Mouse (Mus musculus) heart, embryonic 11.5 days (tissue): ENCODE measurements around the gene Psmc2. TPM values are rescaled to one million over a fixed set of nuclear protein-coding genes. Genes with fewer than 3 reads are reported as not detected.

ENCODE experiments used
- ATAC-seq: fragments of 200-750 bp; cut with Nextera tagmentation; replicated peaks from 2 replicates; pipeline ENCODE4 v1.8.0; 2017; ENCODE audit warnings: moderate library complexity; ENCODE audit not compliant: insufficient number of reproducible peaks, low FRiP score, low TSS enrichment
- H3K27ac ChIP-seq: fragments of 300-500 bp; sonication (generic); 2 replicates; pipeline ENCODE4 v1.5.1; 2014; ENCODE audit warnings: mild to moderate bottlenecking, low read depth, low read length
- H3K27me3 ChIP-seq: fragments of 300-500 bp; sonication (generic); 2 replicates; pipeline ENCODE4 v1.6.1; 2014; ENCODE audit warnings: mild to moderate bottlenecking, low read length, mixed read lengths; ENCODE audit not compliant: control insufficient read depth, insufficient read depth
- H3K36me3 ChIP-seq: fragments of 300-500 bp; sonication (generic); 2 replicates; pipeline ENCODE4 v1.6.1; 2014; ENCODE audit warnings: mild to moderate bottlenecking, low read length, moderate library complexity, mixed read lengths; ENCODE audit not compliant: control insufficient read depth, insufficient read depth
- H3K4me1 ChIP-seq: fragments of 300-500 bp; sonication (generic); 2 replicates; pipeline ENCODE4 v1.6.1; 2014; ENCODE audit warnings: low read length; ENCODE audit not compliant: control insufficient read depth, insufficient read depth
- H3K4me2 ChIP-seq: fragments of 300-500 bp; sonication (generic); 2 replicates; pipeline ENCODE4 v1.6.1; 2014; ENCODE audit warnings: mild to moderate bottlenecking, moderate library complexity
- H3K4me3 ChIP-seq: fragments of 300-500 bp; sonication (generic); 2 replicates; pipeline ENCODE4 v1.5.1; 2014; ENCODE audit warnings: low read depth, low read length
- H3K9ac ChIP-seq: fragments of 300-500 bp; sonication (generic); 2 replicates; pipeline ENCODE4 v1.6.1; 2014; ENCODE audit warnings: mild to moderate bottlenecking, low read depth, low read length, moderate library complexity
- H3K9me3 ChIP-seq: fragments of 300-500 bp; sonication (generic); replicated peaks from 2 replicates; pipeline ENCODE4 v1.6.1; 2016; ENCODE audit warnings: low read length; ENCODE audit not compliant: control insufficient read depth
- WGBS: fragments of 180-500 bp; shearing (Covaris S2); extraction: QIAGEN DNeasy Blood & Tissue Kit; methylation state at CpG from one replicate; pipeline ENCODE4 v1.1.7; 2014; ENCODE audit not compliant: insufficient replicate concordance; 5-methylcytosine and 5-hydroxymethylcytosine counted together
- polyA plus RNA-seq: library from polyadenylated mRNA; unstranded; fragments of >200 nt; fragmentation: Nextera tagmentation; extraction: Ambion mirVana; gene quantifications from 2 replicates; pipeline ENCODE4 v1.2.1, GENCODE M21; 2014

Psmc2 gene
- polyA plus RNA-seq, 1 experiment from 2014 or later, result 165 TPM

DNA sequence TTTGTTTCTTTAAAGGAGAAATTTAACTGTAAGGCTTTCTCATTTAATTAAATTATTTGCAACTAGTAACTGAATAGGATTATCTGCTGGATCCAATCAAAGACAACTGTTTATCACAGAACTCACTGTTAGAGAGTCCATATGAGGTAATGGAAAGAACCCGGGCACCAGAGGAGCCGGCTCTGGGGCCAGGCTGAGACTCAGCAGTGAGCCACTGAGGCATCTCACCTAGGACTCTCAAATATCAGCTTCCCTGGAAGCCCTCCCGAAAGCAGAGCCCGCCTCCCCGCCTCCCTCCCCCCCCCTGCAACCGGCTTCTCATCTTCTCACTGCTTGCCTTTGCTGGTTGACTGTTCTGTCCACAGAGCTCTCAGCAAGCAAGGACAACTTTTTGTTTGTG lies 42.6 kb downstream of the Psmc2 start:
- H3K27ac ChIP-seq, result no peak overlapping the region
- 6% methylated on average over 6 of the region's 6 CpGs for WGBS
- H3K9me3 ChIP-seq, result no peaks in the 10 kb centered on the region
- no peaks in the 10 kb centered on the region for H3K4me1 ChIP-seq
- ATAC-seq, result no peak
- no peak overlapping the region for H3K9ac ChIP-seq
- no peaks in the 10 kb centered on the region for H3K36me3 ChIP-seq
- no peak overlapping the region for H3K4me3 ChIP-seq
- H3K27me3 ChIP-seq, result no peaks in the 10 kb centered on the region
- H3K4me2 ChIP-seq, result no peak overlapping the region

DNA sequence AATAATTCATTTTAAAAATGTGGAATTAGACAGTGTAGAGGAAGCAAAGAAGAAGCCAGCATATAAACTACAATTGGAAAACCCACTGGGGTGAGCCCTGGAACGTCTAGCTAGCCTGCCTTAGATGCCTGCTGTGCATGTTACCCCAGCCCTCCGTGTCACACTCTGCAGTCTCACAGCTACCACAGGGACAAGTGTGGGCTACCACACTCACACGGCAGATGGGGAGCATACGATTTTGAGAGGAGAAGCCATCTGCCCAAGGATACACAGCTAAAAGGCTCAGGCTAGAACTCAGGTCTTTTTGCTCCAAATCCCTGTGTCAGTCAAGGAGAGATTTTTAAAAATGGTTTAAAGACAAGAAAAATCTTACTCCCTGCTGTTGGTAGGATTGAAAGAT lies 43.8 kb downstream of the Psmc2 start:
- Histone ChIP-seq H3K27me3 (no peaks in the 10 kb centered on the region), H3K4me2 (no peak overlapping the region), H3K9ac (no peak overlapping the region), H3K9me3 (no peaks in the 10 kb centered on the region), H3K27ac (no peak overlapping the region), H3K36me3 (no peaks in the 10 kb centered on the region), H3K4me1 (no peaks in the 10 kb centered on the region), H3K4me3 (no peak overlapping the region)
- no peak for ATAC-seq
- WGBS, result 35% methylated on average over 4 of the region's 4 CpGs

DNA sequence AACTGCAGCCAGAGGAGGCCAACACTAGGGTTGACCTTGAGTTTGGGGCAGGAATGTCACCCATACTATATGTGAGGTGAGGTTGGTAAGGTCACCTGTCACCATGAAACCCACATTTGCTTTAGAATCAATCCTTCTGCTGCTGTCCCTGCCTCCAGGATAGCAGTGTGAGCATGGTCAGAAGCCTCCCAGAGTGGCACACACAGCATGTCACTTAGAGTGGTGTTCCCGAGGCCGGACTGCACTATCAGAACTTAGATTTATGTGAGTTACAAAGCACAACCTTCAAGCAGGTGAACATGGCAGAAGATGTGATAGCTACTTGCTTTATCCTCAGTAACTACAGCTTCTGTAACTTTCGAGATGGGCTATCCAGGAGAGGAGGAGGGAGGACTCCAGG lies 46.7 kb downstream of the Psmc2 start:
- no peaks in the 10 kb centered on the region for H3K27me3 ChIP-seq
- no peak for ATAC-seq
- 70% methylated on average over 3 of the region's 3 CpGs for whole genome bisulfite sequencing
- H3K4me2 ChIP-seq, result no peak overlapping the region
- H3K36me3 ChIP-seq, result no peaks in the 10 kb centered on the region
- H3K9me3 ChIP-seq, result no peaks in the 10 kb centered on the region
- no peak overlapping the region for H3K27ac ChIP-seq
- no peak overlapping the region for H3K9ac ChIP-seq
- no peaks in the 10 kb centered on the region for H3K4me1 ChIP-seq
- no peak overlapping the region for H3K4me3 ChIP-seq

DNA sequence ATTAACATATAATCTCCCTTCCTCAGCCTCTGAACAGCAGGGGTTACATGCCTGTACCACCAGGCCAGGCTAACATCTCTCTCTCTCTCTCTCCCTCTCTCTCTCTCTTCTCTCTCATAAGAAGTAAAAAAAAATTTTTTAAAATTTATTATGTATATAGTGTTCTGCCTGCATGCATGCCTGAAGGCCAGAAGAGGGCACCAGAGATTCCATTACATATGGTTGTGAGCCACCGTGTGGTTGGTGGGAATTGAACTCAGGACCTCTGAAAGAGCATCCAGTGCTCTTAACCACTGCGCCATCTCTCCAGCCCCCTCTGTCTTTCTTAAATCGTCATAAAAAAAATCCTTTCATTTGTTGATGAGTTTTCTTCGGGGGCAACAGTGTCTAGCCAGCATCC lies 59.6 kb downstream of the Psmc2 start:
- ATAC-seq, result no peak
- no peaks in the 10 kb centered on the region for H3K27me3 ChIP-seq
- H3K27ac ChIP-seq, result no peak overlapping the region
- H3K36me3 ChIP-seq, result no peaks in the 10 kb centered on the region
- no peaks in the 10 kb centered on the region for H3K9me3 ChIP-seq
- H3K9ac ChIP-seq, result no peak overlapping the region
- H3K4me2 ChIP-seq, result no peak overlapping the region
- H3K4me1 ChIP-seq, result no peaks in the 10 kb centered on the region
- 53% methylated on average over 4 of the region's 4 CpGs for WGBS
- no peak overlapping the region for H3K4me3 ChIP-seq

DNA sequence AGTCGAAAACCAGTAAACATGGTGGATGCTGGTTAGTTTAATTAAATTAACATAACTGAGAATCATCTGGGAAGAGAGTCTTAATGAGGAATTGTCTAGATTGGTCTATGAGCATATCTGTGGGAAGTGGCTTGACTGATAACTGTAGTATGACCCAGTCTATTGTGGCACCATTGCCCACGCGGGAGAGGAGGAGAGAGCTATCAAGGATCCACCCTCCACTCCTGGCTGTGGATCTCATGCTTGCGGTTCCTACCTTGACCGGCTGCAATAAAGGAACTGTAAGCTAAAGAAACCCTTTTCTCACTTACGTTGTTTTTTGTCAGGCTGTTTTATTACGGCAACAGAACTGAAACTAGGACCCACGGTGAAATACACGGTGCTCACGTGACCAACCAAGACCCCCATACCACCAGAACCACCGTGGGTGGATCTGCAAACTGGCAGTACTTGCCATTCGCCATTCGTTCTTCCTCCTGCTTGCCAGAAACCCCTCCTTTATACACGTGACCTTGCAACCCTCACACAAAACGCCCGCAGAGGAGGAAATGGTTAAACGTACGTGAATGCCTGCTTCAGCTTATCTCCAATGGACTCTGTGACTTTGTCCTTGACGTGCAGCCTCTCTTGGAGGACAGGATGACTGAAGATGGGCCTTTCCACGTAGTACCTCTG lies 61.7 kb downstream of the Psmc2 start:
- Histone ChIP-seq H3K36me3 (no peaks in the 10 kb centered on the region), H3K27me3 (no peaks in the 10 kb centered on the region), H3K9me3 (no peaks in the 10 kb centered on the region), H3K27ac (no peak overlapping the region), H3K9ac (no peak overlapping the region), H3K4me1 (no peaks in the 10 kb centered on the region), H3K4me2 (no peak overlapping the region), H3K4me3 (no peak overlapping the region)
- ATAC-seq, result no peak
- WGBS, result 73% methylated on average over 20 of the region's 20 CpGs

DNA sequence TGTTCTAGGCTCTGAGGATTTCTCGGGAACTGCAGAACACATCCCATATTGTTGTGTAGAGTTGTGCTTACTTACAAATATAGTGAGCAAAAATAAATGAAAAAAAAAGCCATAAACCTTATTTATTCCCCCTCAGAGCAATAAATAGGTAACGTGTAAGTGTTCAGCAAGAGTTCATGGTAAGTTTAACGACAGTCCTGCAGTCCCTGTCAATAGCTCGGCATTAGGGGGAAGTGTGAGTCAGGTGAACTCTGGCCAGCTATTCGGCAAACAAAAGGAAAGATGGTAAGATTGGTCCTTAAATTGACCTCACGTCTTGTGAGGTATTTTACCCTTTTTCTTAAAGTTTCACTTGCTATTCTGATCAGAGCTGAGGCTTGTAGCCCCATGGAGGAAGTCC lies 62.4 kb downstream of the Psmc2 start:
- Histone ChIP-seq H3K9me3 (no peaks in the 10 kb centered on the region), H3K4me3 (no peak overlapping the region), H3K4me1 (no peaks in the 10 kb centered on the region), H3K27ac (no peak overlapping the region), H3K27me3 (no peaks in the 10 kb centered on the region), H3K9ac (no peak overlapping the region), H3K36me3 (no peaks in the 10 kb centered on the region), H3K4me2 (no peak overlapping the region)
- no peak for ATAC-seq
- WGBS, result 75% methylated on average over 6 of the region's 6 CpGs

DNA sequence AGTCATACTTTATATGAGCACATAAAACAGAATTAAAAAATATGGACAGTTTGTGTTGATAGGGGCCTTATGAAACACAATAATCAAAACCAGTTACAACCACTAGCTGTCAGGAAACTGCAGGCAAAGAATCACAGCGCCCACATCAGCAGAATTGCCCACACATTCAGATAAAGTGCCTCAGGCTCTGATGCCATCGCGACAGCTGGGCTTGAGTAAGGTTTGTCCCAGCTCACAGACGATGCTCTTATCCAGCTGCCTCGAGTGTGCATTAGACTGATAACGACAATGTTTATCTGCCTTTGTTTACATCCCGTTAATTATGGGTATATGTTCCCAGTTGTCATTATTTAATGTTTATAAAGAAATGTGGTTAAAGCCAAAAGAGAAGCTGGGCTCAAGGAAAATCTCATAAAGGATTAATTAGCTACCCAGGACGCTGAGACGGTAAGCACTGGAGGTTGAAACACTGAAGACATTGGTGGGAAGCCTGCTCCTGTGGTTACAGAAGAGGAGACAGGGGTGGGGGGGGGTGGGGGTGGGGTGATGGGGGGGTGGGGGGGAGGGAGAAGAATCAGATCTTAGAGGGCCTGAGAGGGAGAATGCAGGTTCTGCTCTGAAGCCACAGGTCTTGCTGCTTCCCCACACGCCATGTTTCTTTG lies 66.7 kb downstream of the Psmc2 start:
- WGBS, result 39% methylated on average over 10 of the region's 10 CpGs
- H3K4me2 ChIP-seq, result no peak overlapping the region
- no peak for ATAC-seq
- no peak overlapping the region for H3K27ac ChIP-seq
- H3K27me3 ChIP-seq, result no peaks in the 10 kb centered on the region
- no peaks in the 10 kb centered on the region for H3K36me3 ChIP-seq
- no peaks in the 10 kb centered on the region for H3K9me3 ChIP-seq
- no peak overlapping the region for H3K4me3 ChIP-seq
- no peak overlapping the region for H3K9ac ChIP-seq
- H3K4me1 ChIP-seq, result no peaks in the 10 kb centered on the region
